Mouse (Mus musculus): ENCODE measurements at regions not wholly inside any gene's neighbourhood (a gene's known extent, or its start where the extent isn't known, plus 50 kb on each side); places are given as distances from the start of the nearest gene placed in this dataset.

DNA sequence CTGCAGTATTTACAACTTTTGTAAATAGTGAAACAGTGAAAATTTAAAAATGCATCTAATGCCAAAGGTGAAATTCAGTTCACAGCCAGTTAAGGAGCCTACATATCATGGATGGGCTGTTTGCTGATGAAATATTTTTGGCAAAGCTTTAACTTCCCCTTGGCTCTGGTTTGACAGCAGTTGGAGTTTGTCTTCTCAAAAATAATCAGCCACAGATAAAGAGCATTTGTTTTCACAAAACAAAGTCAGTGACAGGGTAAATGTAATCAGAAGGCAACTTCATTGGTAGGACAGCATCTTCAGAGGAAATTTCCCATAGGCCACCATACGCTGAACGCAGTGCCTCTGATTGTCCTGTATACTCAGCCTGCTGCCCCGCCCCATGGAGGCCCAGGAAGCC lies 291.6 kb downstream of the Pmp22 start:
- Histone ChIP-seq H3K4me3 (ENCODE audit: insufficient read depth, low read depth, low read length) (no peak overlapping the region), H3K4me1 (ENCODE audit: control insufficient read depth, insufficient read depth, low read length) (0 out of 2 replicates have a peak, but pooled peaks cover 2% of the 10 kb centered on the region), H3K27ac (ENCODE audit: insufficient read depth, low read depth, low read length) (no peak overlapping the region)
- no peak for TF ChIP-seq CTCF (IDR thresholded peaks at IDR 0.05; ENCODE audit: insufficient read depth, low read depth, low read length)
- no peak for TF ChIP-seq POLR2A (IDR thresholded peaks at IDR 0.05; ENCODE audit: insufficient read depth, low read depth, low read length)
- 92% methylated on average over 3 of the region's 3 CpGs for WGBS

DNA sequence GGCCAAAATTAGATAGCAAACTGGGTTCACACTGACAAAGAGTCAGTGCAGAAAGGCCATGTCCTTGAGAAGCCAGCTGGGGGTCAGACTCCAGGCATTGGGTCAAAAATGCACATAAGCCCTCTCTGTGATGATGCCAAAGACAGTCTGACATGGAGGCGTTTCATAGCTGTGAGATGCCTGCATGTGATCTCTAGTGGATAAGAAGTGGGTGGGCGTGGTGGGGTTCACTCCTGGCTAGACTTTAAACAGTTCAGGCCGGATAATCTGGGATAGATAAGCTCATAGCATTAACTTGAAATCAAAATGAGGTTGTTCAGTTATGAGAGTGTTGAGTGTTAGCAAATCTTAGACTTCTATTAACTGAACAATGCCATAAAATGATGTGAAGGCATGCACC lies 293.3 kb downstream of the Pmp22 start:
- Histone ChIP-seq H3K4me3 (ENCODE audit: insufficient read depth, low read depth, low read length) (no peak overlapping the region), H3K4me1 (ENCODE audit: control insufficient read depth, insufficient read depth, low read length) (no peaks in the 10 kb centered on the region), H3K27ac (ENCODE audit: insufficient read depth, low read depth, low read length) (no peak overlapping the region)
- WGBS, result 87% methylated on average over 3 of the region's 3 CpGs
- TF ChIP-seq CTCF (IDR thresholded peaks at IDR 0.05; ENCODE audit: insufficient read depth, low read depth, low read length) (no peak), POLR2A (IDR thresholded peaks at IDR 0.05; ENCODE audit: insufficient read depth, low read depth, low read length) (no peak)

DNA sequence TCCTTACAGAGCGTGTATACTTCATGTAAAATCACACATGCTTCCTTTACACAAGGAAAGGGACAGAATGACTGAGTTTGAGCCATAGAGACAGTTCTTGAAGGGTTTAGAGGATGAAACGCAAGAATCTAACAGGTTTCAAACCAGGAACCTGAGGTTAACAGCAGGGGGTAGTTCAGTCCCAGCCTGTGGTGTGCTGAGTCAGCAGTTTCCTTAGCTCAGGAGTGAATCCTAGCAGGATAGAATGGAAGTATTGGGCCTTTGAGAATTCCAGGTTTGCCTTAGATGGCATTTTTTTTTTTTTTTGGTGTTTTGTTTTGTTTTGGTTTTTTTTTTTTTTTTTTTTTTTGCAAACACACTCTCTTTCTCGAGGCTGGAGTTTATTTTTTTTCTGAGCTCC lies 295.5 kb downstream of the Pmp22 start:
- Histone ChIP-seq H3K4me3 (ENCODE audit: insufficient read depth, low read depth, low read length) (no peak overlapping the region), H3K27ac (ENCODE audit: insufficient read depth, low read depth, low read length) (no peak overlapping the region), H3K4me1 (ENCODE audit: control insufficient read depth, insufficient read depth, low read length) (no peaks in the 10 kb centered on the region)
- 84% methylated on average over 3 of the region's 3 CpGs for WGBS
- no peak for TF ChIP-seq POLR2A (IDR thresholded peaks at IDR 0.05; ENCODE audit: insufficient read depth, low read depth, low read length)
- TF ChIP-seq CTCF (IDR thresholded peaks at IDR 0.05; ENCODE audit: insufficient read depth, low read depth, low read length), result no peak

DNA sequence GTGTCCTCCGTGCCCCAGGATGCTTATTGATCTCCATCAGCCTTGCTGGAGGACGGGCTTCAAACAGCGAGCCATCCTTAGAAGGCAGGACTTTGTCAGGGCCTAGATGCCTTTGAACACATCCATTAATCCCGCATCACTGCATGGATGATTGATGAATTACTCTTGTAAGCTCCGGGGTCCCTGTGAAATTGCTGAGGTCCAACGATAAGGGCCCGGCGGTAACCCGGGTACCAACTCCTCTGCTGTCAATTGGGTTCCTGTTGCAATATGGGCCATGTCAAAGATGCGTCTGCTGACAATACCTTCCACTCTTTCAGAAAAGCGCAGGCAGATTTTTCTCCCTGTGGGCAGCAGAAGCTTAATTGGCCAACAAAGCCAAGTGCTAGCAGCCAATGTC lies 297.0 kb downstream of the Pmp22 start:
- Histone ChIP-seq H3K4me3 (ENCODE audit: insufficient read depth, low read depth, low read length) (no peak overlapping the region), H3K4me1 (ENCODE audit: control insufficient read depth, insufficient read depth, low read length) (no peaks in the 10 kb centered on the region), H3K27ac (ENCODE audit: insufficient read depth, low read depth, low read length) (no peak overlapping the region)
- TF ChIP-seq POLR2A (IDR thresholded peaks at IDR 0.05; ENCODE audit: insufficient read depth, low read depth, low read length), result no peak
- no peak for TF ChIP-seq CTCF (IDR thresholded peaks at IDR 0.05; ENCODE audit: insufficient read depth, low read depth, low read length)
- WGBS, result 77% methylated on average over 11 of the region's 11 CpGs

DNA sequence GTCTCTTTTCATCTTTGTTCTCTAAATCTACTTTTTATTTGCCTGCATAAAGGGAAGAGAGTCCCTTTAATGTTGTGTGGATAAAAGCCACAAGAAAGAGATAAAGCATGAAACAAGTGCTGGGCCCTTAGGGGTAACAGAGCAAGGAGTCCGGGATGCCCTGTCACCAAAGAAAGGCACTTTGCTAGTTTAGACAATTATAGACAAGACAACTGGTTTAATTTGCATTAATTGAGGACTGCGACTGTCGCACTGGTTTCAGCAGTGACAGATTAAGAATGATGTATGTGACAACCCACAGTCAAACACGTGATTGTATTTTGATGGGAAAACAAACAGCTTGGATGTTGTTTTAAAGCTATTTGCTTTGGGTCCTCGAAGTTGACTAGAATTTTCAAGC lies 325.0 kb downstream of the Pmp22 start:
- WGBS, result 74% methylated on average over 5 of the region's 5 CpGs
- H3K27ac ChIP-seq (ENCODE audit: insufficient read depth, low read depth, low read length), result no peak overlapping the region
- no peak overlapping the region for H3K4me3 ChIP-seq (ENCODE audit: insufficient read depth, low read depth, low read length)
- H3K4me1 ChIP-seq (ENCODE audit: control insufficient read depth, insufficient read depth, low read length), result no peaks in the 10 kb centered on the region
- TF ChIP-seq CTCF (IDR thresholded peaks at IDR 0.05; ENCODE audit: insufficient read depth, low read depth, low read length) (no peak), POLR2A (IDR thresholded peaks at IDR 0.05; ENCODE audit: insufficient read depth, low read depth, low read length) (no peak)

DNA sequence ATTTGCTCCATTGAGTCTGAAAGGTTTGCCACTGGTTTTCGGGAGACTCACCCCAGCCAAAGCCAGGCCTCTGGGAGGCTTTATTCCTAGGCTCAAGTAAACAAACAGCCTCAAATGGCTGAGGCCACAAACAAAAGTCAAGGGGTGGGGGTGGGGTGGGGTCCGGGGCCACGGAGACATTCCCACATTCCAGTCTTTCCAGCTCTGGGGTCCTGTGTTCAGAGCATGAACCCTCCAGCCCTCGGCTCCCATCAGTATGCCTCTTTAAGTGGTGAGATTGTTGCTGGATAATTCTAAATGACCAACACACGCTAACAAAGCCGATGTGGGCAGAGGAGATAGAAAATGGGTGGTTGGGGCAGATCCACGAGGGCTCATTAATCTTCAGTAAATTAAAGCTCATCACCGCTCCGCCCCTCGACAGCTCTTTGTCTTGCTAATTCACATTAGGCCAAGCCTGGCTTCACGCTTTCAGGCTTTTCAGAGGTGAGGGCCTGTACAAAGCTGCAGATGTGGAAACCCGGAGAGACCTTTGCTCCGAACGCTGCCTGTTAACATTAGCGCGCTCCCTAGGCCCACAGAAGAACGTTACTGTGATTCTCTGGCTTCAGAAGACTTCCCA lies 326.2 kb downstream of the Pmp22 start:
- H3K4me3 ChIP-seq (ENCODE audit: insufficient read depth, low read depth, low read length), result no peak overlapping the region
- 52% methylated on average over 17 of the region's 17 CpGs for WGBS
- TF ChIP-seq POLR2A (IDR thresholded peaks at IDR 0.05; ENCODE audit: insufficient read depth, low read depth, low read length) (no peak), CTCF (IDR thresholded peaks at IDR 0.05; ENCODE audit: insufficient read depth, low read depth, low read length) (no peak)
- H3K4me1 ChIP-seq (ENCODE audit: control insufficient read depth, insufficient read depth, low read length), result no peaks in the 10 kb centered on the region
- H3K27ac ChIP-seq (ENCODE audit: insufficient read depth, low read depth, low read length), result no peak overlapping the region

DNA sequence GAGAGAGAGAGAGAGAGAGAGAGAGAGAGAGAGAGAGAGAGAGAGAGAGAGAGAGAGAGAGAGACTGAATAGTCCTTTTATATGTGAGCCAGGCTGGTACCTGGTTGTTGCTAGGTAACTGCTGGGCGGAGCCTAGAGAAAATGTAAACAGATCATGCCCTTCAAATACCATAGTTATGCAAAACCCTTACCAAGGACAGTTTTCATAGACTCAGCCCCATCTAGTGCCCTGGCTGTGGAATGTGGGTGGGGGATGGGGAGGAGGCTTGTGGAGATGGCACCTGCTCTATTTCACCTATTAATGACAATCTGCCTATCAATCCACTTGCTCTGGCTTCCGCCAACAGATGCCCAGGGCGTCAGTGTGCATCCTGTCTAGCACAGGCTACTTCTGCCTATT lies 327.6 kb downstream of the Pmp22 start:
- TF ChIP-seq CTCF (IDR thresholded peaks at IDR 0.05; ENCODE audit: insufficient read depth, low read depth, low read length) (no peak), POLR2A (IDR thresholded peaks at IDR 0.05; ENCODE audit: insufficient read depth, low read depth, low read length) (no peak)

DNA sequence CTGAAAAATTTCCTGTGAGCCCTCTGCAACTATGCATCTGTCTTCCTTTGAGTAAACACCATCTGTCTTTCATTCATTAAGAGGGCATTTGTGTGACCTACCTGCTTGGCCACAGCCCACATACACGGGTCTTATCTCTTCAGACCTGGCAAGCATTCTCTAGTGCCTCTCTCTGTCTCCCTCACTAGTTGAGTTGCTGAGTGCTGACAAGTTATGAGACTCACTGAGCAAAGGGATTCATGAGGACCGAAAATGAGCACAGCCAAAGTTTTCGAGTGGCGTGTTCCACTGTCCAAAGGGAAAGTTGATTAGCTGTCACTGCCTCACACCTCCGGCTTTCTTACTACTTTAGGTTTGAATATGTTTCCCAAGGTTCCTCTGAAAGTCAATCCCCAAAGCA lies 328.5 kb downstream of the Pmp22 start:
- H3K4me1 ChIP-seq (ENCODE audit: control insufficient read depth, insufficient read depth, low read length), result no peaks in the 10 kb centered on the region
- no peak overlapping the region for H3K27ac ChIP-seq (ENCODE audit: insufficient read depth, low read depth, low read length)
- no peak for TF ChIP-seq POLR2A (IDR thresholded peaks at IDR 0.05; ENCODE audit: insufficient read depth, low read depth, low read length)
- no peak for TF ChIP-seq CTCF (IDR thresholded peaks at IDR 0.05; ENCODE audit: insufficient read depth, low read depth, low read length)
- H3K4me3 ChIP-seq (ENCODE audit: insufficient read depth, low read depth, low read length), result no peak overlapping the region
- 89% methylated on average over 5 of the region's 5 CpGs for WGBS

More for the DNA sequence above, 327.6 kb downstream of the Pmp22 start:
- no peaks in the 10 kb centered on the region for H3K4me1 ChIP-seq (ENCODE audit: control insufficient read depth, insufficient read depth, low read length)
- no peak overlapping the region for H3K4me3 ChIP-seq (ENCODE audit: insufficient read depth, low read depth, low read length)
- H3K27ac ChIP-seq (ENCODE audit: insufficient read depth, low read depth, low read length), result no peak overlapping the region
- 88% methylated on average over 3 of the region's 3 CpGs for WGBS

DNA sequence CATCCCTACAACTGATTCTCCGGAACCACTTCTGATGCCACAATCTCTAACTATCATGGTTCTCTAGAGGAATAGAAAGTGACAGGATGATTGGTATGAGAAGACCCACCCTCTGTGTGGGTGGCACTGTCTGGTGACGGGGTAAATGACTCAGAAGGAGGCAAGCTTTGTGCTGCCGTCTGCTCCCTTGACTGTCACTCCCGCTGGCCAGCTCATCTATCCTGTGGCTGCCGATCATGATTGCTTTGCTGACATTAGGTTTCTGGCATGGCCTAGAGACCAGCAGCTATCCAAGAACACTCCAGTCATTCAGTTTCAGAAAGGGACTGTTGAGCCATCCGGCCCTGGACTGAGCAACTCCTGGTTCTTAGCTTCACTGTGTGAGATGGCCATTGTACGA lies 331.4 kb downstream of the Pmp22 start:
- TF ChIP-seq CTCF (IDR thresholded peaks at IDR 0.05; ENCODE audit: insufficient read depth, low read depth, low read length) (no peak), POLR2A (IDR thresholded peaks at IDR 0.05; ENCODE audit: insufficient read depth, low read depth, low read length) (no peak)
- H3K27ac ChIP-seq (ENCODE audit: insufficient read depth, low read depth, low read length), result no peak overlapping the region
- H3K4me1 ChIP-seq (ENCODE audit: control insufficient read depth, insufficient read depth, low read length), result peaks cover 6% of the 10 kb centered on the region
- 84% methylated on average over 7 of the region's 7 CpGs for WGBS
- no peak overlapping the region for H3K4me3 ChIP-seq (ENCODE audit: insufficient read depth, low read depth, low read length)

Data from olfactory bulb, adult 2 months (tissue).